Mouse (Mus musculus): ENCODE measurements around the gene Col28a1. TPM values are rescaled to one million over a fixed set of nuclear protein-coding genes. Genes with fewer than 3 reads are reported as not detected.

The Col28a1 gene
- total and polyA plus RNA-seq, 3 experiments = not detected

DNA sequence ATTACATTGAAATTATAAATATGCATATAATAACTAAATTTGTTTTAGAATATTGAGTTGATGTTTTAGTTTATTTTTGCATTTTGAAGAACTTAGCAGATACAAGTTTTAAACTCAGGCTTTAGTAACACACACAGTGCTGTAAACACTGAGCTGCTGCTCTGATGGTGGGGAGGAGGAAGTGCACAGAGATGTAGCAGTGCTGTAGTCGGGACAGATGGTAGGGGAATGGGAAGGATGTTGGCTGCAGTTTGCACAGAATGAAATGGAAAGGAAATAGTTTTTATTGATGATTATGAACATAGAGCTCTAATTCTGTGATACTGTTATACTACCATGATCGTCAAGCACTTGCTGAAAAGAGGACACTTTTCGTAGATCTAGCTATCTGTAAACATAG is 34.6 kb upstream of the Col28a1 start:
- Histone ChIP-seq H3K27me3 (ENCODE audit: control insufficient read depth in 1 of 2, insufficient read depth in 2 of 2, low read length in 2 of 2) (no peaks in the 10 kb centered on the region), H3K9me3 (replicated peaks; ENCODE audit: insufficient read depth, low read length) (no peaks in the 10 kb centered on the region), H3K27ac (ENCODE audit: control insufficient read depth, low read depth, low read length) (no peak overlapping the region), H3K79me2 (ENCODE audit: control insufficient read depth, insufficient read depth, low read length, poor library complexity) (no peaks in the 10 kb centered on the region), H3K4me1 (ENCODE audit: control insufficient read depth in 1 of 2, insufficient read depth in 2 of 2, low read length in 2 of 2) (no peaks in the 10 kb centered on the region), H3K4me3 (ENCODE audit: control insufficient read depth in 1 of 2, insufficient read depth in 1 of 2, low read depth in 2 of 2, low read length in 2 of 2) (no peak overlapping the region), H3K9ac (ENCODE audit: control insufficient read depth, low read depth, low read length, poor library complexity, severe bottlenecking) (no peak overlapping the region), H3K36me3 (ENCODE audit: control insufficient read depth in 1 of 2, insufficient read depth in 2 of 2, low read length in 2 of 2) (peaks cover 0 to 2% of the 10 kb centered on the region in 2 experiments; a peak in 2 of 4 replicates)
- TF ChIP-seq TCF12 (IDR thresholded peaks at IDR 0.05; ENCODE audit: low read depth, low read length) (no peak), JUND (IDR thresholded peaks at IDR 0.05; ENCODE audit: low read depth, low read length) (no peak), MYB (IDR thresholded peaks at IDR 0.05; ENCODE audit: low read depth, low read length) (no peak), GABPA (IDR thresholded peaks at IDR 0.05; ENCODE audit: low read depth, low read length) (no peak), SMC3 (IDR thresholded peaks at IDR 0.05; ENCODE audit: low read depth, low read length) (no peak), MXI1 (IDR thresholded peaks at IDR 0.05; ENCODE audit: low read depth, low read length) (no peak), CTCF (IDR thresholded peaks at IDR 0.05 in 2 of 3, conservative IDR thresholded peaks at IDR 0.05 in 1 of 3; ENCODE audit: control insufficient read depth in 1 of 3, insufficient read depth in 1 of 3, low read depth in 2 of 3, low read length in 3 of 3, poor library complexity in 1 of 3, severe bottlenecking in 1 of 3) (no peak), POLR2A (IDR thresholded peaks at IDR 0.05; ENCODE audit: control insufficient read depth in 1 of 2, insufficient read depth in 1 of 2, low read depth in 1 of 2, low read length in 2 of 2, poor library complexity in 1 of 2) (no peak), RCOR1 (IDR thresholded peaks at IDR 0.05; ENCODE audit: low read depth, low read length) (no peak), ZMIZ1 (IDR thresholded peaks at IDR 0.05; ENCODE audit: low read depth, low read length) (no peak), ETS1 (IDR thresholded peaks at IDR 0.05; ENCODE audit: low read depth, low read length) (no peak), NRF1 (IDR thresholded peaks at IDR 0.05; ENCODE audit: insufficient read depth, low read depth, low read length, poor library complexity, severe bottlenecking) (no peak), ZC3H11A (IDR thresholded peaks at IDR 0.05; ENCODE audit: low read depth, low read length) (no peak), BHLHE40 (IDR thresholded peaks at IDR 0.05; ENCODE audit: borderline replicate concordance, low read depth, low read length) (no peak), SIN3A (IDR thresholded peaks at IDR 0.05; ENCODE audit: low read length) (no peak), ZNF384 (IDR thresholded peaks at IDR 0.05; ENCODE audit: low read depth, low read length) (no peak), MAX (IDR thresholded peaks at IDR 0.05; ENCODE audit: low read length) (no peak)
- DNase-seq (ENCODE audit: low read depth, low spot score) = no peak

DNA sequence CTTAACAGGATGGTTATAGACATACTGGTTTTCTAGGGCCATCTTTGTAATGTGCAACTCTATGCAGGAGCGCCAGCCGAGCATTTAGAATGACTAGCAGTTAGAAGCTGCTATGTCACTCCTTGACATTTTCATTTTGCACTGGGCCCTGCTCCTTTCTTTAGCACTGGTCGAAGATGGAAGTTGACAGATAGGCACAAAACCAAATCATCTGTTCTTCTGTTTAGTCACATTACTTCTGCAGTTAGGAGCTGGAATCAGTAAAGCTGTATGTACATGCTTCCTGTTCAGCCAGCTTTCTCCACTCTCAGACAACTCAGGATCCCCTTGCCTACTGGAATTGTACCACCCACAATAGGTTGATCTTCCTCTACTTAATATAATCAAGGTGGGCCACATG is 18.2 kb upstream of the Col28a1 start:
- 0 out of 2 replicates have a peak overlapping the region, but pooled peaks have one; percentile 6 for H3K9ac ChIP-seq (ENCODE audit: control insufficient read depth, low read depth, low read length, poor library complexity, severe bottlenecking)
- peak overlapping the region in 1 of 2 experiments; percentile 66; a peak in 2 of 4 replicates for H3K4me3 ChIP-seq (ENCODE audit: control insufficient read depth in 1 of 2, insufficient read depth in 1 of 2, low read depth in 2 of 2, low read length in 2 of 2)

More for the DNA sequence above, 18.2 kb upstream of the Col28a1 start:
- no peaks in the 10 kb centered on the region for H3K9me3 ChIP-seq (replicated peaks; ENCODE audit: insufficient read depth, low read length)
- peaks cover 13% of the 10 kb centered on the region for H3K79me2 ChIP-seq (ENCODE audit: control insufficient read depth, insufficient read depth, low read length, poor library complexity)
- 0 out of 2 replicates have a peak, but pooled peaks have one; percentile 37 for TF ChIP-seq MAX (IDR thresholded peaks at IDR 0.05; ENCODE audit: low read length)
- TF ChIP-seq POLR2AphosphoS2 (IDR thresholded peaks at IDR 0.05; ENCODE audit: low read length) = no peak
- TF ChIP-seq ETS1 (IDR thresholded peaks at IDR 0.05; ENCODE audit: low read depth, low read length) = peak; percentile 78
- TF ChIP-seq SIN3A (IDR thresholded peaks at IDR 0.05; ENCODE audit: low read length) = 0 out of 2 replicates have a peak, but pooled peaks have one; percentile 57
- 0 out of 4 replicates have a peak, but pooled peaks of 1 of the 2 experiments have one; percentile 20 for TF ChIP-seq EP300 (IDR thresholded peaks at IDR 0.05; ENCODE audit: low read depth in 1 of 2, low read length in 2 of 2)
- TF ChIP-seq USF2 (IDR thresholded peaks at IDR 0.05; ENCODE audit: borderline replicate concordance in 1 of 2, insufficient read depth in 1 of 2, low read depth in 1 of 2, low read length in 2 of 2) = no peak
- peaks cover 0 to 15% of the 10 kb centered on the region in 2 experiments; a peak in 3 of 4 replicates for H3K36me3 ChIP-seq (ENCODE audit: control insufficient read depth in 1 of 2, insufficient read depth in 2 of 2, low read length in 2 of 2)
- no peaks in the 10 kb centered on the region for H3K27me3 ChIP-seq (ENCODE audit: control insufficient read depth in 1 of 2, insufficient read depth in 2 of 2, low read length in 2 of 2)
- DNase-seq (ENCODE audit: low read depth, low spot score) = peak; percentile 61
- H3K4me1 ChIP-seq (ENCODE audit: control insufficient read depth in 1 of 2, insufficient read depth in 2 of 2, low read length in 2 of 2) = peaks cover under 1 to 21% of the 10 kb centered on the region in 2 experiments; a peak in 3 of 4 replicates
- no peak overlapping the region for H3K27ac ChIP-seq (ENCODE audit: control insufficient read depth, low read depth, low read length)

Data from MEL (cell line).